In the genomic region with DNA sequence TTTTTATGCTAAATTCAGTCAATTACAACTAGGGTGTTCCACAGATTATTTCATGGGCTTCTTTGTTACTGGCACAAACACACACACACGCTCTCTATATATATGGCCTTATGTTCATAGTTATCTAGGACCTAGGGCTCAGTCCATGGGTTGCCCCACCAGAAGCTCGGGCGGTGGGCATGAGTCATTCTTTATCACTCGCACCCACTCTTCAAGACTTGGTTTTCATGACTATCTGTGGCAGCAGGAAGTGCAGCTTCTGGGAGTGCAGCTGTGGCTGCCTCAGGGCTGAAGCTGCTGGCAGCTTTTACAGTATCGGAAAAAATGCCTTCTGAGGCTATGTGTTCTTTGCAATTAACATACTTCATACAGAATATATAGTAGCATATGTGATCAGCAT, we compare ENCODE assay signal across 11 mouse cellular contexts.
"Had no signal": no experiment of that assay in that cellular context is flagged by ENCODE, and none has a peak within 500 bp of the region (broad histone marks: within the 10 kb centered on the region; RNA-seq: fewer than 3 reads in every experiment).

No protein-coding gene starts in this region.

- H3K27me3 ChIP-seq: kidney, embryonic 15.5 days; limb, embryonic 15.5 days; midbrain, embryonic 12.5 days; neural tube, embryonic 15.5 days had no signal

- H3K27ac ChIP-seq: kidney, embryonic 15.5 days; limb, embryonic 15.5 days; midbrain, embryonic 12.5 days; neural tube, embryonic 15.5 days had no signal

- H3K36me3 ChIP-seq: kidney, embryonic 15.5 days; limb, embryonic 15.5 days; midbrain, embryonic 12.5 days; neural tube, embryonic 15.5 days had no signal

- H3K4me1 ChIP-seq: kidney, embryonic 15.5 days; limb, embryonic 15.5 days; midbrain, embryonic 12.5 days; neural tube, embryonic 15.5 days had no signal

- H3K4me3 ChIP-seq: kidney, embryonic 15.5 days; limb, embryonic 15.5 days; midbrain, embryonic 12.5 days; neural tube, embryonic 15.5 days had no signal

- H3K9me3 ChIP-seq: kidney, embryonic 15.5 days; limb, embryonic 15.5 days; midbrain, embryonic 12.5 days; neural tube, embryonic 15.5 days had no signal

- H3K4me2 ChIP-seq: kidney, embryonic 15.5 days; limb, embryonic 15.5 days; midbrain, embryonic 12.5 days; neural tube, embryonic 15.5 days had no signal

- DNase-seq: kidney, adult 2 months; kidney, postnatal 14 days; lung, adult 18-20 months; right cerebral cortex, postnatal 4 days; spleen, adult 18-20 months; thymus, adult 18-20 months; thymus, postnatal 25 days had no signal

- H3K9ac ChIP-seq: kidney, embryonic 15.5 days; limb, embryonic 15.5 days; midbrain, embryonic 12.5 days; neural tube, embryonic 15.5 days had no signal
